Mouse (Mus musculus) spleen, adult 2 months (tissue): Measurements from ENCODE around the gene Gm20547. TPM values are rescaled to one million over a fixed set of nuclear protein-coding genes. Genes with fewer than 3 reads are reported as not detected.

ENCODE experiments used
- DNase-seq, 2 experiments: peaks; one replicate each; pipeline versions ENCODE4 v3.0.0 to v3.0.0-alpha.2; 2012 to 2021; ENCODE audit warnings: low spot score in 2 of 2, low read depth in 1 of 2
- H3K27ac ChIP-seq: fragments of 200-500 bp; 2 replicates; pipeline ENCODE4 v1.5.1; 2012; ENCODE audit warnings: low read length, inconsistent platforms; ENCODE audit not compliant: insufficient read depth
- H3K27me3 ChIP-seq: fragments of 200-500 bp; 2 replicates; pipeline ENCODE4 v1.6.1; 2012; ENCODE audit warnings: mild to moderate bottlenecking, moderate library complexity, low read length, inconsistent platforms; ENCODE audit not compliant: control insufficient read depth, insufficient read depth
- H3K36me3 ChIP-seq: fragments of 200-500 bp; 2 replicates; pipeline ENCODE4 v1.6.1; 2012; ENCODE audit warnings: mild to moderate bottlenecking, low read length, inconsistent platforms; ENCODE audit not compliant: control insufficient read depth, insufficient read depth
- H3K4me1 ChIP-seq: fragments of 200-500 bp; 2 replicates; pipeline ENCODE4 v1.6.1; 2011; ENCODE audit warnings: inconsistent platforms; ENCODE audit not compliant: control insufficient read depth, insufficient read depth, insufficient read length
- H3K4me3 ChIP-seq: fragments of 200-500 bp; 2 replicates; pipeline ENCODE4 v1.5.1; 2011; ENCODE audit warnings: mild to moderate bottlenecking, inconsistent platforms; ENCODE audit not compliant: insufficient read depth, insufficient read length; ENCODE audit errors: extremely low read depth
- CTCF ChIP-seq: fragments of 200-500 bp; IDR thresholded peaks from 2 replicates; pipeline ENCODE4 v1.5.1; 2011; ENCODE audit warnings: mild to moderate bottlenecking, inconsistent platforms; ENCODE audit not compliant: insufficient read depth, insufficient read length, insufficient replicate concordance; ENCODE audit errors: extremely low read depth
- POLR2A ChIP-seq: fragments of 200-500 bp; IDR thresholded peaks from 2 replicates; pipeline ENCODE4 v1.6.1; 2011; ENCODE audit warnings: low read depth, low read length, inconsistent platforms
- WGBS: fragments of 180-500 bp; shearing (Covaris S2); methylation state at CpG from one replicate; pipeline ENCODE4 v1.1.7; 2018; 5-methylcytosine and 5-hydroxymethylcytosine counted together
- polyA plus RNA-seq: library from polyadenylated mRNA; depleted of rRNA; stranded (reverse); fragments of >200 nt; gene quantifications from 2 replicates; pipeline ENCODE4 v1.2.3, GENCODE M21; 2012

Gene Gm20547
- polyA plus RNA-seq, 1 experiment: 0.04 TPM

DNA sequence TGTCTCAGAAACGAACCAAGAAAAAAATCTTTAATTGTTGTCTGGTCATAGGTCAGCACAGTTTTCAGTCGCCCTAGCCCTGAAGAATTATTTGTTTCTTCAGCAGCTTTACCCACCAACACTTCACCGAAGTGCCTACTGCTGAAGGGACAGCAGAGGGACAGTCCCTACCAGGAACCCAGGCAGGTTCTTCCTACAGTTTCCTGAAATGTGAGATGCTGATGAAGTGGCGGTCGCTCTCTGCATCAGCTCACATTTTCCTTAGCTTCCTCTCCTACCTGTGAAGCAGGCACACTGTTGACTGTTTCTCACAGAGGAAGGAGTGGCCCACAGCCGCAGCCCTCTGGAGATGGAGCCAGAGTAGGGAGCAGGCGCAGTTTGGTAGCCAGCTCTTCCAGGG is 15.9 kb downstream of the Gm20547 start:
- Histone ChIP-seq H3K27ac (no peak overlapping the region), H3K4me1 (no peaks in the 10 kb centered on the region), H3K27me3 (no peaks in the 10 kb centered on the region), H3K4me3 (no peak overlapping the region), H3K36me3 (no peaks in the 10 kb centered on the region)
- TF ChIP-seq CTCF (no peak), POLR2A (no peak)
- WGBS: 60% methylated on average over 7 of the region's 7 CpGs
- DNase-seq: no peak

DNA sequence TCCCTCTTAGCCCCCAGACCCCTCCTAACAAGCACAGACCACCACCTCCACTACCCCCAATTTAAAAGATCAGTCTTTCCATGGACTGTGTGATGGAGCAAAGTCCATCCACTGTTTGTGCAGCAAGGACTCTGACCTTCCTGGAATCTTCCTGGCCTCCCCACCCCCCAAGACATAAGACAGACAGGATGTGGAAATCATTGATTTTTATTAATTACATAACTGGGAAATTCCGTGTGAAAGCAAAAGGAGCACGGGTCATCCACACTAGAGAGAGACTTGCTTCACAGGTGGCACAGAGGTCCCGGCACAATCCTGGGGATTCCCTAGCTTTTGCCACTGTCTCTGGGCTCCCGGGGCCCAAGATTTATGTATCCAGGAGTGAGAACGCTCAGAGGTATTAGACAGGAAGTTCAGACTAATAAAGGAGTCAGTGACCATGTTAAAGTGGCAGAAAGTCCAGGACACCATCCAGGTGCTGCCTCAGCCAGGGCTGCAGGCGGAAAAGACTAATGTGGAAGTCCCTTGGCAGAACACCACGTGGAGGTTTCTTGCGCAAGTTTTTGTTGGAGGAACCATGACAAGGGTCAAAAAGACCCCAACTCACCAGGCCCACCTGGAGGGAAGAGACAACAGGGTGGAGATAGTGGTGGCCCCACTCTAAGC is 19.3 kb downstream of the Gm20547 start, which contains the start of gene Cfb:
Gene Cfb (minus strand): TSS at position 103 of the 666 bp plus-strand sequence.
- Histone ChIP-seq H3K4me1 (no peaks in the 10 kb centered on the region), H3K27ac (peak within 1 kb of the TSS; percentile 38), H3K4me3 (no peak within 1 kb of the TSS), H3K27me3 (no peaks in the 10 kb centered on the region), H3K36me3 (no peaks in the 10 kb centered on the region)
- no peak for TF ChIP-seq POLR2A
- no peak for TF ChIP-seq CTCF
- WGBS: 56% methylated on average over 8 of the region's 8 CpGs
- no peak for DNase-seq

DNA sequence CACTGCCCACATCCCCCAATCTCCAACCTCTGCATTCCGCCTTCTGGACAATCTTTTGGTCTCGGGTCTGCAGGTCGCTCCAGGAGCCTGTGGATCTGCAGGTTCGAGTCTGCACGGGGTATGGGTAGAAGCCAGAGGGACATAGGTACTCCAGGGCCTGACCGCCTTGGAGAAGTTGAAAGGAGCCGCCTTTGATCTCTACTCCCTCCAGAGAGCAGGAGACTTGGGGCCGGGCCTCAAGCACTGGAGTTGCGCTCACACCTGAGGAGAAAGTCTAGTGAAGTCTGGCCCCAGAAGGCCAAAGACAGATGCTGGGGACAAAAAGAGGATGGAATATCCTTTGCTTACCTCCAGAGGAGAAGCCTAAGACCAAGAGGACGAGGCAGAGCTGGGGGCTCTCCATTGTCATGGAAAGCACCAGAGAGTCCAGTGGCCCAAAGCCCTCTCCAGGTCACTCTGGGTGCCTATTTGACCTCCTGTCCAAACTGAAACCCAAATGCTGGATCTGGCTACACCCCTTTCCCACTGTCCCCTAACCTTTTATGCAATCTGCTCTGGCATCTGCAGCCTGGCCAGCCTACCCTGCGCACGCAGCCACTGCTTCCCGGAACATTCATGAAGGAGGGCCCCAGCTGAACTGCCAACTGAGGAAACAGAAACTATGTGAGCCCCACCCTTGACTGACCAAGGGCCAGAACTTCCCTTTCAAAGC is 20.0 kb downstream of the Gm20547 start:
- 77% methylated on average over 13 of the region's 13 CpGs for WGBS
- Histone ChIP-seq H3K4me1 (no peaks in the 10 kb centered on the region), H3K27ac (peak overlapping the region; percentile 38), H3K36me3 (no peaks in the 10 kb centered on the region), H3K4me3 (no peak overlapping the region), H3K27me3 (no peaks in the 10 kb centered on the region)
- no peak for DNase-seq
- no peak for TF ChIP-seq CTCF
- TF ChIP-seq POLR2A: no peak

DNA sequence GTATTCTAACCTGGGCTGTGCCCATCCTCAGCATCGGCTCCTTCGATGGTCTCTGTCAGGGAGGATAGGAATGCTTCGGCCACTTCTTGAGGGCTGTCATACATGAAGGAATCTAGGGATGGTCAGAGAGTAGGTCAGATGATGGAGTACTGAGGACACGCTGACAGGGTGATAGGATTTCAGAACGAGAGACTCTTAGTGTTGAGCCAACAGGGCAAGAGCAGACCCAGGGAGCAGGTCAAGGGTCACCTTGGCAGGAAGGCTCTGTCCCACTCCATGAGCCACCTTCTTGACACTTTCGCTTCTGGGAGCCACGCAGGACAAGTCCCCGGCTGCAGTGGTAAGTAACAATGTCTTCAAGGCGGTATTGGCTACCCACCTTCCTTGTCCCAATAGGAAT is 21.3 kb downstream of the Gm20547 start:
- Histone ChIP-seq H3K36me3 (no peaks in the 10 kb centered on the region), H3K27me3 (no peaks in the 10 kb centered on the region), H3K4me1 (no peaks in the 10 kb centered on the region), H3K27ac (no peak overlapping the region), H3K4me3 (no peak overlapping the region)
- DNase-seq: no peak
- TF ChIP-seq POLR2A (no peak), CTCF (no peak)
- WGBS: 90% methylated on average over 9 of the region's 9 CpGs

DNA sequence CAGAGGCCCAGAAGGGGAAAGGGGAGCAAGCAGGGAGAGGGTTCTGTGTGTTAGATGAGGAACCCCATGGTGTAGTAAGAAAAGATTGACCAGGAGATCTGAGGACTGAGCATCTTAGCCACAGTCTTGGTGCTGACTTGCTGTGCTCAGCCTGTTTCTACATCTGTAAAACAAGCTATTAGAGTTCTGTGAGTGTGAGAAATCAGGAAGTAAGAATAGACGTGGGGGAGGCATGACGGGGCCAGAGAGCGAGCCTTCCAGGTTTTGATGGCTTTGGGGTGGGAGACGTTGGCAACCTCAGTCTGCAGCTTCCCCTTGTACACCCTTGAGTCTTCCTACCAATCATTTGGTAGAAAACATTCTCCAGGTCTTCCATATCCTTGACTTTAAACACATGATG is 23.2 kb downstream of the Gm20547 start:
- Histone ChIP-seq H3K4me3 (no peak overlapping the region), H3K27me3 (no peaks in the 10 kb centered on the region), H3K27ac (peak overlapping the region; percentile 27; the same call in 1 of the 2 replicates), H3K36me3 (peaks cover 8% of the 10 kb centered on the region), H3K4me1 (no peaks in the 10 kb centered on the region)
- no peak for DNase-seq
- TF ChIP-seq CTCF (no peak), POLR2A (no peak)
- 8% methylated on average over 4 of the region's 4 CpGs for WGBS

DNA sequence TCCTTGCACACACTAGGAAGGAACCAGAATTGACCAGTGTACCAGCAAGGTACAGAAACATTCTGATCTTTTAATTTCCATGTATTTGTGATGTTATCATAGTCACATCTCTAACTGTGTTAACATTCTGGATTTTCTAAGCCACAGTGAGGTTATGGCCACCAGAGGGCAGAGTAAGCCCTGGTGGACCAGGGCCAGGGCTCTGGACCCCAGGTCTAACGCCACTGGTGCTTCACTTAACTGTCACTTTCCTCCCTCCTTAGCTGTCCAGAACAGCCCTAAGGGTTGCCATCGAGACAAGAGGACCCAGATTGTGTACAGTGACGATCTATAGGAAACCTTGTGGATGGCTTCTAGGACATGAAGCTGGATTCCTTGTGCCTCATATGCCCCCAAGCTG is 26.0 kb downstream of the Gm20547 start:
- peaks cover 12% of the 10 kb centered on the region for H3K36me3 ChIP-seq
- 46% methylated on average over 3 of the region's 3 CpGs for WGBS
- H3K27ac ChIP-seq: no peak overlapping the region
- TF ChIP-seq CTCF (peak; percentile 75; the same call in 1 of the 2 replicates), POLR2A (no peak)
- peaks cover 5% of the 10 kb centered on the region; the same call in 1 of the 2 replicates for H3K4me1 ChIP-seq
- H3K27me3 ChIP-seq: no peaks in the 10 kb centered on the region
- H3K4me3 ChIP-seq: no peak overlapping the region
- peak in 1 of 2 experiments; percentile 52 for DNase-seq

DNA sequence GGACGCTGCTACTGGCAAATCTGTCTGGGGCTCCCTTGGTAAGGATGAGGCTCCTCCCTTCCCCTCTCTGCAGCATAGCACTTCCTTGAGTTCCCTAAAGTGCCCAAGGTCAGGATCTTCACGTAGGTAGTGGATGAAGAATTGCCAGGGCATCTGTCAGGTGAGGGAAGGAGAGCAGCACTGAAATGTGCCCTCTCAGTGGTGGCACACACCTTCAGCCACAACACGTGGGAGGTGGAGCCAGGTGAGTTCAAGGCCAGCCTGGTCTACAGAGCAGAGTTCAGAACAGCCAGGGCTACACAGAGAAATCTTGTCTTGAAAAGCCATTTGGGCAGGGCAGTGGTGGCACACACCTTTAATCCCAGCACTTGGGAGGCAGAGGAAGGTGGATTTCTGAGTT is 27.1 kb downstream of the Gm20547 start:
- no peaks in the 10 kb centered on the region for H3K27me3 ChIP-seq
- TF ChIP-seq CTCF: no peak
- no peak for TF ChIP-seq POLR2A
- 88% methylated on average over 3 of the region's 3 CpGs for WGBS
- H3K27ac ChIP-seq: no peak overlapping the region
- H3K4me3 ChIP-seq: no peak overlapping the region
- peaks cover 12% of the 10 kb centered on the region for H3K36me3 ChIP-seq
- H3K4me1 ChIP-seq: peaks cover 7% of the 10 kb centered on the region; the same call in 1 of the 2 replicates
- DNase-seq: no peak
